Mouse (Mus musculus): ENCODE results near the gene Spg7. TPM values are rescaled to one million over a fixed set of nuclear protein-coding genes. Genes with fewer than 3 reads are reported as not detected.

Spg7 gene
- polyA plus RNA-seq, 1 experiment = 79.3 TPM

DNA sequence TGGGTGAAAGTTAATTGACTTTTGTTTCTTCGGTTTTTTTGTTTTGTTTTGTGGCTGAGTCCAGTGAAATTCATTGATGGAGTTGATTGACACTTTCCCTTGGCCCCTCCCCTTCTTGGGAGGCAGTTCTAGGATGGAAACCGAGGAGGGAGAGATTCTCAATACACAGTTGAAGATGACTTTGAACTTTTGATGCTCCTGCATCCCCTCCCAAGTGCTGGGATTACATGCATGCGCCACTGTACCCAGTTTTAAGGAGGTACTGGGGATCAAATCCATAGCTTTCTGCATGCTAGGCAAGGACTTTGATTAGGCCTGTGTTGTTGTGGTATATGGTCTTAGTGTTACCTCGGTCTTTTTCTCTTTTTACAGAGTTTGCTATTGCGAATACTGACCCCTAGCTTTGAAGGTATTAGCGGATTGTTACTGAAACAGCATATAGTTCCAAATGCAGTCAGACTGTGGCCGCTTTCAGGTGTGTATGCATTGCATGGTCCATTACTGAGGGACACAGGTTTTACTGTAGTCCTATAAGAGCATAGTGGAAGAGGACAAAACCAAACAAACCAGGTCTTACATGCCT is 3.5 kb downstream of the Spg7 start:
- Histone ChIP-seq H3K4me1 (ENCODE audit: control insufficient read depth, insufficient read depth, low read length) (peaks cover 2% of the 10 kb centered on the region), H3K9ac (ENCODE audit: low read depth, poor library complexity, severe bottlenecking) (peak overlapping the region; percentile 96), H3K27me3 (ENCODE audit: control insufficient read depth, insufficient read depth, low read length, poor library complexity, severe bottlenecking) (no peaks in the 10 kb centered on the region), H3K9me3 (replicated peaks; ENCODE audit: control insufficient read depth, insufficient read depth, low read length, poor library complexity, severe bottlenecking) (no peaks in the 10 kb centered on the region), H3K4me3 (ENCODE audit: low read depth, low read length) (peak overlapping the region; percentile 86), H3K36me3 (ENCODE audit: control insufficient read depth, insufficient read depth, low read length, poor library complexity, severe bottlenecking) (peaks cover 16% of the 10 kb centered on the region), H3K27ac (ENCODE audit: insufficient read depth, low read length) (peak overlapping the region; percentile 60)
- no peak for TF ChIP-seq CTCF (IDR thresholded peaks at IDR 0.05; ENCODE audit: low read depth, low read length)
- TF ChIP-seq POLR2A (IDR thresholded peaks at IDR 0.05; ENCODE audit: insufficient read depth, low read length) = no peak
- TF ChIP-seq EP300 (IDR thresholded peaks at IDR 0.05; ENCODE audit: insufficient read depth, low read depth, low read length) = no peak

DNA sequence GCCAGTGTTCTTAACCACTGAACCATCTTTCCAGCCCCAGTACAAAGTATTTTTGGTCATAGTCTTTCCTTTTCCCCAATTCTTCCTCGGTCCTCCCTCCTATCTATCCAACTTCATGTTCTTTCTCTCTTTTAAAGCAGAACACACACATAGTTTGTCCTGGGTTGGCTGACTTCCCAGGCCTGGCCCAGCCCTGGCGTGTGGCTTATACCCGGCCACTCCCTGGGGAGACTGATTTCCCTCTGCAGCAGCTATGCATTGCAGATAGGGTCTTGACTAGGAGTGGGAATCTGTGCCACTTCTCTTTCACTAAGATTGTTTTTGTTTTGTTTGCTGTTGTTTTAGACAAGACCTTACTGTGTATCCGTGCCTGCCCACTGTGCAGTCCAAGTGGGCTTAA is 8.4 kb downstream of the Spg7 start:
- Histone ChIP-seq H3K36me3 (ENCODE audit: control insufficient read depth, insufficient read depth, low read length, poor library complexity, severe bottlenecking) (peaks cover 24% of the 10 kb centered on the region), H3K4me3 (ENCODE audit: low read depth, low read length) (no peak overlapping the region), H3K4me1 (ENCODE audit: control insufficient read depth, insufficient read depth, low read length) (peaks cover 2% of the 10 kb centered on the region), H3K27ac (ENCODE audit: insufficient read depth, low read length) (no peak overlapping the region), H3K9ac (ENCODE audit: low read depth, poor library complexity, severe bottlenecking) (no peak overlapping the region), H3K9me3 (replicated peaks; ENCODE audit: control insufficient read depth, insufficient read depth, low read length, poor library complexity, severe bottlenecking) (no peaks in the 10 kb centered on the region), H3K27me3 (ENCODE audit: control insufficient read depth, insufficient read depth, low read length, poor library complexity, severe bottlenecking) (no peaks in the 10 kb centered on the region)
- TF ChIP-seq POLR2A (IDR thresholded peaks at IDR 0.05; ENCODE audit: insufficient read depth, low read length) (no peak), CTCF (IDR thresholded peaks at IDR 0.05; ENCODE audit: low read depth, low read length) (no peak), EP300 (IDR thresholded peaks at IDR 0.05; ENCODE audit: insufficient read depth, low read depth, low read length) (no peak)

DNA sequence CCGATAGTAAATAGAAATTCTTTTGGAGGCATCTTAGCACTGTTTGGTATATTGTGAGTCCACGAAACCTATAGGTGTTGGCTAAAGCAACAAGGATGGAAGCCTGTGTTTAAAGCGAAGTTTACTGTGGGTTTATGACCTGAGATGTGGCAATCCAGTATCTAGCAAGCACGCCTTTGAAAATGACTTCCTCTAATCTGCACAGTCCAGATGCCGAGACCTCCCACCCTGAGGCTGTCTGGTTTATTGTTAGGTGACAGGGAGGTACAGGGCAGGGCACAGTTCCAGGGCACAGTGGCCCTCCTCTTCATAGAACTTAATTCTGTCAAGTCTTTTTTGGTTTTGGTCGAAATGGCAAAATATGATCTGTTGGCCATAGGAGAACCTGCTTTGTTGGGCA is 14.5 kb downstream of the Spg7 start:
- Histone ChIP-seq H3K27me3 (ENCODE audit: control insufficient read depth, insufficient read depth, low read length, poor library complexity, severe bottlenecking) (no peaks in the 10 kb centered on the region), H3K4me1 (ENCODE audit: control insufficient read depth, insufficient read depth, low read length) (no peaks in the 10 kb centered on the region), H3K36me3 (ENCODE audit: control insufficient read depth, insufficient read depth, low read length, poor library complexity, severe bottlenecking) (peaks cover 30% of the 10 kb centered on the region), H3K27ac (ENCODE audit: insufficient read depth, low read length) (no peak overlapping the region), H3K9me3 (replicated peaks; ENCODE audit: control insufficient read depth, insufficient read depth, low read length, poor library complexity, severe bottlenecking) (no peaks in the 10 kb centered on the region), H3K9ac (ENCODE audit: low read depth, poor library complexity, severe bottlenecking) (no peak overlapping the region), H3K4me3 (ENCODE audit: low read depth, low read length) (no peak overlapping the region)
- no peak for TF ChIP-seq POLR2A (IDR thresholded peaks at IDR 0.05; ENCODE audit: insufficient read depth, low read length)

DNA sequence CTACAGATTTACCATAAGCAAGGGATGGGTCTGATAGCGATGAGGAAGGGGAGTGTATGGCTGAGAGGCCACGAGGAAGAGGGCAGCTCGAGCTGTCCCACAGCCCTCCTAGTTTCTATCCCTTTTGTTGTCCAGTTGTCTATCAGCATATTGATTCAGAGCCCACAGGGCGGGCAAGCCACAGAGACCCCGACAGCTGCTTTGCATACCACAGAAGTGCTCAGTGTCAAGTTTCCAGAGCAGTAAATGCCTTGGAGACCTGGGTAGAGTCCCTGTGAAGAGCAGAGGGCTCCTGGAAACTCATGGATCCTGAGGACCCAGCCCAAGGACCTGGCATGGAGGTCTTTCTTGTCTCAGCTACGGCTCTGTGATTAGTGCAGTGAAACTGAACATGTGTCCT is 20.3 kb downstream of the Spg7 start:
- H3K27me3 ChIP-seq (ENCODE audit: control insufficient read depth, insufficient read depth, low read length, poor library complexity, severe bottlenecking) = no peaks in the 10 kb centered on the region
- H3K9me3 ChIP-seq (replicated peaks; ENCODE audit: control insufficient read depth, insufficient read depth, low read length, poor library complexity, severe bottlenecking) = no peaks in the 10 kb centered on the region

DNA sequence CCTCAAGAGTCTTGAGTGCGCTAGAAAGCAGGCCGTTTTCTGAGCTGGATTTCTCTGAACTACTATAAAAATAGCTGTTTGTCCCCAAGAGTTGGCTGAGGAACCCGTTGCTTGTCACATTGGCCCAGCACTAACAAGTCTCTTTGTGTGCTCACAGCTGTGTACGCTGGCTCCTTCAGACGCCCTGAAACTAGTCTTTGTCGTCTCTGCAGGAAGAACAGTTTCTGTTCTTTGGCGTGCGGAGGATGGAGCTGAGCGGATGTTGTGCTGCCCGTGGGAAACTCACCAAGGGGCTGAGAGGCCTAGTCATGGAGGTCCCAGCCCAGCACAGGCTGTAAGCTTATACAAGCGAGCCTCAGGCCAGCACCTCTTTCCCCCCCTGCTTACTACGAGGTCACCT is 20.9 kb downstream of the Spg7 start:
- Histone ChIP-seq H3K4me3 (ENCODE audit: low read depth, low read length) (no peak overlapping the region), H3K27me3 (ENCODE audit: control insufficient read depth, insufficient read depth, low read length, poor library complexity, severe bottlenecking) (no peaks in the 10 kb centered on the region), H3K9ac (ENCODE audit: low read depth, poor library complexity, severe bottlenecking) (no peak overlapping the region), H3K36me3 (ENCODE audit: control insufficient read depth, insufficient read depth, low read length, poor library complexity, severe bottlenecking) (peaks cover 39% of the 10 kb centered on the region), H3K9me3 (replicated peaks; ENCODE audit: control insufficient read depth, insufficient read depth, low read length, poor library complexity, severe bottlenecking) (no peaks in the 10 kb centered on the region), H3K27ac (ENCODE audit: insufficient read depth, low read length) (no peak overlapping the region), H3K4me1 (ENCODE audit: control insufficient read depth, insufficient read depth, low read length) (no peaks in the 10 kb centered on the region)
- TF ChIP-seq EP300 (IDR thresholded peaks at IDR 0.05; ENCODE audit: insufficient read depth, low read depth, low read length) = no peak
- TF ChIP-seq POLR2A (IDR thresholded peaks at IDR 0.05; ENCODE audit: insufficient read depth, low read length) = no peak
- no peak for TF ChIP-seq CTCF (IDR thresholded peaks at IDR 0.05; ENCODE audit: low read depth, low read length)

More for the DNA sequence above, 20.3 kb downstream of the Spg7 start:
- TF ChIP-seq POLR2A (IDR thresholded peaks at IDR 0.05; ENCODE audit: insufficient read depth, low read length) (no peak), EP300 (IDR thresholded peaks at IDR 0.05; ENCODE audit: insufficient read depth, low read depth, low read length) (no peak), CTCF (IDR thresholded peaks at IDR 0.05; ENCODE audit: low read depth, low read length) (no peak)
- Histone ChIP-seq H3K4me3 (ENCODE audit: low read depth, low read length) (no peak overlapping the region), H3K4me1 (ENCODE audit: control insufficient read depth, insufficient read depth, low read length) (no peaks in the 10 kb centered on the region), H3K36me3 (ENCODE audit: control insufficient read depth, insufficient read depth, low read length, poor library complexity, severe bottlenecking) (peaks cover 36% of the 10 kb centered on the region), H3K27ac (ENCODE audit: insufficient read depth, low read length) (no peak overlapping the region), H3K9ac (ENCODE audit: low read depth, poor library complexity, severe bottlenecking) (no peak overlapping the region)

DNA sequence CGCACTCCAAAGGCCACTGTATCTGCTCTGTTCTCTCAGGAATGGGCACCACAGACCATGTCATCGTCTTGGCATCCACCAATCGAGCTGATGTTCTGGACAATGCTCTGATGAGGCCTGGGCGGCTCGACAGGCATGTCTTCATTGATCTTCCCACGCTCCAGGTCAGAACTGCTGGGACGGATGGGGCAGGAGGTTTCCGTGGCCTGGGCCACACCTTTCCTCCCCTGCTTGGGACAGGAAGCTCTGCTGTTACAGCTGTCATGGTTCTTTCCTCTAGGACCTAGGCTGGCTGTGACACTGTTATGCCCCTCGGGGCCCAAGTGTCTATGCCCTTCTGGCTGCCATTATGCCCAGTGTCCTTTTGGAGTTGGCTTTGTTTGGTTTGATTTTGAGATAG is 24.5 kb downstream of the Spg7 start:
- peaks cover 35% of the 10 kb centered on the region; the same call in 1 of the 2 replicates for H3K36me3 ChIP-seq (ENCODE audit: control insufficient read depth, insufficient read depth, low read length, poor library complexity, severe bottlenecking)
- TF ChIP-seq POLR2A (IDR thresholded peaks at IDR 0.05; ENCODE audit: insufficient read depth, low read length) (no peak), EP300 (IDR thresholded peaks at IDR 0.05; ENCODE audit: insufficient read depth, low read depth, low read length) (no peak), CTCF (IDR thresholded peaks at IDR 0.05; ENCODE audit: low read depth, low read length) (no peak)
- no peak overlapping the region for H3K27ac ChIP-seq (ENCODE audit: insufficient read depth, low read length)
- no peaks in the 10 kb centered on the region for H3K27me3 ChIP-seq (ENCODE audit: control insufficient read depth, insufficient read depth, low read length, poor library complexity, severe bottlenecking)
- H3K9me3 ChIP-seq (replicated peaks; ENCODE audit: control insufficient read depth, insufficient read depth, low read length, poor library complexity, severe bottlenecking) = no peaks in the 10 kb centered on the region
- no peak overlapping the region for H3K4me3 ChIP-seq (ENCODE audit: low read depth, low read length)
- no peak overlapping the region for H3K9ac ChIP-seq (ENCODE audit: low read depth, poor library complexity, severe bottlenecking)
- no peaks in the 10 kb centered on the region for H3K4me1 ChIP-seq (ENCODE audit: control insufficient read depth, insufficient read depth, low read length)

Data from ES-Bruce4 (cell line).